Mouse (Mus musculus): ENCODE results near the gene Tenm2.

DNA sequence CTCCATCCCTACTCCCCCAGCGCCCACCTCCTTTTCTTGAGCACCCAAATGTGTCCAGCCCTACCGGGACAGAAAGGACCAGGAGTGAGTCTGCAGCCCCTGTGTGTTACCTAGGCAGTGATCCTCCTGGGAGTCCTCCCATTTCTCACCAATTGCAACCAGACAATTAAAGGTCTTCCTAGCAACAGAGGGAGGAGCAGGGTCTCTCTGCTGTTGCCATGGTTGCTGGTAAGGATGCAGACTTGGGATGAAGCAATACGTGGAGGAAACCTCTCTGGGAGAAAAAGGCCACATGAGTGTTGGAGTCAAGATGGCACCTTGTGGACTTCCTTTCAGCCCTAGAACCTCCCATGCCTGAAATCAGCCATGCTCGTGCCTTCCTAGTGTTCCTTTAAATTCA, 1235.7 kb downstream of the Tenm2 start:
- TF ChIP-seq CTCF (conservative IDR thresholded peaks at IDR 0.05; ENCODE audit: insufficient read depth, insufficient read length, low read depth, low read length) (no peak), POLR2A (IDR thresholded peaks at IDR 0.05; ENCODE audit: low read depth, low read length) (no peak)

Measured in kidney, adult 2 months (tissue).